Mouse (Mus musculus) heart, adult 2 months (tissue): ENCODE data around the gene Kel.

Experiments
- CTCF ChIP-seq: fragments of 200-600 bp; IDR thresholded peaks from 2 replicates; pipeline ENCODE4 v1.8.1; 2022; ENCODE audit warnings: antibody characterized with exemption, mild to moderate bottlenecking, moderate library complexity
- EP300 ChIP-seq: fragments of 200-500 bp; IDR thresholded peaks from 2 replicates; pipeline ENCODE4 v1.6.1; 2011; ENCODE audit warnings: low read depth, low read length, control low read depth; ENCODE audit not compliant: insufficient read depth

- TF ChIP-seq CTCF (no peak), EP300 (no peak)
Observed at GRCm38 (mm10) chr6:41681656-41682055, 22.5 kb downstream of the Kel start.
